ENCODE assay signal across 7 mouse cellular contexts in genomic region chr9:54699345-54700173, GRCm38 (mm10). TPM values are rescaled to one million over a fixed set of nuclear protein-coding genes. Genes with fewer than 3 reads are reported as not detected.
A peak's percentile ranks its signal among the peaks of the same experiment; 100 is the strongest.
DNase-seq lines count a peak whose midpoint lies in the region; ATAC-seq and TF ChIP-seq lines count a peak whose summit lies in the region.

No protein-coding gene starts in this region.

- no peaks in the 10 kb centered on the region; the same call in 1 of the 2 replicates for H3K27me3 ChIP-seq in embryonic facial prominence, embryonic 14.5 days (replicated peaks; ENCODE audit: control insufficient read depth, insufficient read depth, low read length)
- H3K27me3 ChIP-seq in kidney, adult 2 months (replicated peaks; ENCODE audit: control insufficient read depth, insufficient read depth, low read length), result no peaks in the 10 kb centered on the region
- H3K27me3 ChIP-seq in limb, embryonic 13.5 days, result peaks cover 29% of the 10 kb centered on the region
- peaks cover 24% of the 10 kb centered on the region for H3K27me3 ChIP-seq in midbrain, embryonic 14.5 days (ENCODE audit: control insufficient read depth, insufficient read depth, low read length)

- under 1% methylated on average over 92 of the region's 92 CpGs for WGBS in bone marrow, adult 2 months
- 0% methylated on average over 33 of the region's 92 CpGs for WGBS in embryonic facial prominence, embryonic 14.5 days
- 1% methylated on average over 92 of the region's 92 CpGs for WGBS in kidney, adult 2 months
- WGBS in limb, embryonic 13.5 days, result under 1% methylated on average over 92 of the region's 92 CpGs
- WGBS in midbrain, embryonic 14.5 days, result under 1% methylated on average over 90 of the region's 92 CpGs

- H3K9me3 ChIP-seq in embryonic facial prominence, embryonic 14.5 days (ENCODE audit: control insufficient read depth, low read length), result no peaks in the 10 kb centered on the region
- no peaks in the 10 kb centered on the region for H3K9me3 ChIP-seq in limb, embryonic 13.5 days
- H3K9me3 ChIP-seq in midbrain, embryonic 14.5 days (ENCODE audit: control insufficient read depth, low read length), result no peaks in the 10 kb centered on the region

- TF ChIP-seq POLR2A in bone marrow, adult 2 months (IDR thresholded peaks at IDR 0.05; ENCODE audit: borderline replicate concordance, control insufficient read depth, low read depth, low read length), result peak; percentile 66; the same call in 1 of the 2 replicates
- peak; percentile 58 for TF ChIP-seq POLR2A in kidney, adult 2 months (IDR thresholded peaks at IDR 0.05; ENCODE audit: low read depth, low read length)

- no peak for TF ChIP-seq CTCF in bone marrow, adult 2 months (IDR thresholded peaks at IDR 0.05; ENCODE audit: control insufficient read depth, insufficient read depth, low read length)
- no peak for TF ChIP-seq CTCF in kidney, adult 2 months (conservative IDR thresholded peaks at IDR 0.05; ENCODE audit: insufficient read depth, insufficient read length, low read depth, low read length)

- no peaks in the 10 kb centered on the region; the same call in 1 of the 2 replicates for H3K4me1 ChIP-seq in bone marrow, adult 2 months (ENCODE audit: control insufficient read depth, insufficient read depth, low read length)
- H3K4me1 ChIP-seq in embryonic facial prominence, embryonic 14.5 days (ENCODE audit: control insufficient read depth, insufficient read depth, low read length), result 0 out of 2 replicates have a peak, but pooled peaks cover 7% of the 10 kb centered on the region
- H3K4me1 ChIP-seq in kidney, adult 2 months (ENCODE audit: control insufficient read depth, insufficient read depth, low read length), result 0 out of 2 replicates have a peak, but pooled peaks cover 12% of the 10 kb centered on the region
- peaks cover 21% of the 10 kb centered on the region; the same call in 1 of the 2 replicates for H3K4me1 ChIP-seq in limb, embryonic 13.5 days
- H3K4me1 ChIP-seq in midbrain, embryonic 14.5 days (ENCODE audit: control insufficient read depth, insufficient read depth, low read length), result peaks cover 5% of the 10 kb centered on the region; the same call in 1 of the 2 replicates

- peak; percentile 88 for DNase-seq in embryonic facial prominence, embryonic 14.5 days (ENCODE audit: low spot score)
- peak; percentile 81 for DNase-seq in heart, adult 8-10 months (ENCODE audit: low spot score)
- DNase-seq in kidney, adult 2 months, result peak; percentile 85
- DNase-seq in midbrain, embryonic 14.5 days, result peak; percentile 87
- peak; percentile 45 to 61 for DNase-seq in spleen, adult 18-20 months

- H3K4me2 ChIP-seq in embryonic facial prominence, embryonic 14.5 days (ENCODE audit: low read depth, low read length), result peak overlapping the region; percentile 92
- H3K4me2 ChIP-seq in limb, embryonic 13.5 days (replicated peaks), result peak overlapping the region; percentile 95
- H3K4me2 ChIP-seq in midbrain, embryonic 14.5 days (ENCODE audit: low read length), result peak overlapping the region; percentile 83

- no peaks in the 10 kb centered on the region for H3K36me3 ChIP-seq in embryonic facial prominence, embryonic 14.5 days (ENCODE audit: control insufficient read depth, insufficient read depth, low read length)
- H3K36me3 ChIP-seq in kidney, adult 2 months (ENCODE audit: control insufficient read depth, insufficient read depth, low read length), result no peaks in the 10 kb centered on the region
- no peaks in the 10 kb centered on the region for H3K36me3 ChIP-seq in limb, embryonic 13.5 days
- H3K36me3 ChIP-seq in midbrain, embryonic 14.5 days (ENCODE audit: control insufficient read depth, insufficient read depth, low read length), result no peaks in the 10 kb centered on the region

- H3K27ac ChIP-seq in bone marrow, adult 2 months (ENCODE audit: control insufficient read depth, insufficient read depth, low read depth, low read length, poor library complexity), result peak overlapping the region; percentile 78
- no peak overlapping the region for H3K27ac ChIP-seq in embryonic facial prominence, embryonic 14.5 days (replicated peaks; ENCODE audit: low read depth, low read length)
- peak overlapping the region; percentile 14; the same call in 1 of the 2 replicates for H3K27ac ChIP-seq in kidney, adult 2 months (ENCODE audit: insufficient read depth, low read depth, low read length)
- H3K27ac ChIP-seq in limb, embryonic 13.5 days, result no peak overlapping the region; the same call in 1 of the 2 replicates
- no peak overlapping the region; the same call in 1 of the 2 replicates for H3K27ac ChIP-seq in midbrain, embryonic 14.5 days (replicated peaks; ENCODE audit: low read depth, low read length)

- H3K4me3 ChIP-seq in bone marrow, adult 2 months (replicated peaks; ENCODE audit: control insufficient read depth, low read depth, low read length), result peak overlapping the region; percentile 62
- H3K4me3 ChIP-seq in embryonic facial prominence, embryonic 14.5 days (ENCODE audit: low read depth, low read length), result peak overlapping the region; percentile 78
- peak overlapping the region; percentile 80 for H3K4me3 ChIP-seq in kidney, adult 2 months (ENCODE audit: insufficient read depth, low read depth, low read length)
- peak overlapping the region; percentile 74 for H3K4me3 ChIP-seq in limb, embryonic 13.5 days
- H3K4me3 ChIP-seq in midbrain, embryonic 14.5 days (replicated peaks; ENCODE audit: low read depth, low read length), result peak overlapping the region; percentile 63

- H3K9ac ChIP-seq in embryonic facial prominence, embryonic 14.5 days (ENCODE audit: low read depth, low read length), result peak overlapping the region; percentile 89
- peak overlapping the region; percentile 84 for H3K9ac ChIP-seq in limb, embryonic 13.5 days
- peak overlapping the region; percentile 64 for H3K9ac ChIP-seq in midbrain, embryonic 14.5 days (replicated peaks; ENCODE audit: low read length)

- peak; percentile 66 for ATAC-seq in embryonic facial prominence, embryonic 14.5 days (ENCODE audit: low read depth)
- ATAC-seq in limb, embryonic 13.5 days (ENCODE audit: low FRiP score, low read depth), result peak; percentile 60
- ATAC-seq in midbrain, embryonic 14.5 days (ENCODE audit: low FRiP score, low TSS enrichment), result peak; percentile 74

RNA-seq across cellular contexts. Expression of gene Dnaja4, which starts 0.9 kb away (rescaled TPM):
- 24.8 and 26.9 TPM in 2 replicates for polyA plus RNA-seq in bone marrow, adult 2 months (2011; ENCODE audit: insufficient read depth, insufficient read length, low replicate concordance, missing spikeins)
- polyA plus RNA-seq in embryonic facial prominence, embryonic 14.5 days (2014; fragmentation: Nextera tagmentation; extraction: Ambion mirVana), result 14.1 and 16.1 TPM in 2 replicates
- total RNA-seq in heart, adult 8-10 months (2022), result 10 to 100 TPM; 84.6 to 97.9 (median 92.4) TPM
- polyA plus RNA-seq in kidney, adult 2 months (2012; rRNA removed), result 7.0 and 9.6 TPM in 2 replicates
- polyA plus RNA-seq in limb, embryonic 13.5 days (2015; fragmentation: Nextera tagmentation; extraction: Ambion mirVana), result 8.9 and 11.5 TPM in 2 replicates
- polyA plus RNA-seq in midbrain, embryonic 14.5 days (2014; fragmentation: Nextera tagmentation; extraction: Ambion mirVana), result 5.0 TPM in 2 replicates

RNA-seq across cellular contexts. Expression of gene Wdr61, which starts 34.8 kb away (rescaled TPM):
- 28.3 and 30.4 TPM in 2 replicates for polyA plus RNA-seq in bone marrow, adult 2 months (2011; ENCODE audit: insufficient read depth, insufficient read length, low replicate concordance, missing spikeins)
- polyA plus RNA-seq in embryonic facial prominence, embryonic 14.5 days (2014; fragmentation: Nextera tagmentation; extraction: Ambion mirVana), result 143 and 154 TPM in 2 replicates
- total RNA-seq in heart, adult 8-10 months (2022), result 10 to 100 TPM; 27.3 to 32.4 (median 29.6) TPM
- 43.0 and 51.9 TPM in 2 replicates for polyA plus RNA-seq in kidney, adult 2 months (2012; rRNA removed)
- polyA plus RNA-seq in limb, embryonic 13.5 days (2015; fragmentation: Nextera tagmentation; extraction: Ambion mirVana), result 156 and 174 TPM in 2 replicates
- polyA plus RNA-seq in midbrain, embryonic 14.5 days (2014; fragmentation: Nextera tagmentation; extraction: Ambion mirVana), result 111 and 114 TPM in 2 replicates

RNA-seq across cellular contexts. Expression of gene Acsbg1, which starts 37.9 kb away (rescaled TPM):
- polyA plus RNA-seq in bone marrow, adult 2 months (2011; ENCODE audit: insufficient read depth, insufficient read length, low replicate concordance, missing spikeins), result 0.66 TPM in 1 of 2 replicates, not detected in the other
- polyA plus RNA-seq in embryonic facial prominence, embryonic 14.5 days (2014; fragmentation: Nextera tagmentation; extraction: Ambion mirVana), result 2.9 and 3.5 TPM in 2 replicates
- under 1 TPM; 0.17 to 0.41 (median 0.22) TPM for total RNA-seq in heart, adult 8-10 months (2022)
- polyA plus RNA-seq in kidney, adult 2 months (2012; rRNA removed), result 1.1 and 1.6 TPM in 2 replicates
- polyA plus RNA-seq in limb, embryonic 13.5 days (2015; fragmentation: Nextera tagmentation; extraction: Ambion mirVana), result 0.25 and 0.31 TPM in 2 replicates
- 14.7 and 16.8 TPM in 2 replicates for polyA plus RNA-seq in midbrain, embryonic 14.5 days (2014; fragmentation: Nextera tagmentation; extraction: Ambion mirVana)

Comparison
In these comparisons a context has a peak if more than half of its experiments do, and no peak if none do; other contexts are left out.
1. H3K27ac ChIP-seq: peak in bone marrow, adult 2 months (single experiment) and kidney, adult 2 months (single experiment); none in embryonic facial prominence, embryonic 14.5 days (single experiment), limb, embryonic 13.5 days (single experiment) and midbrain, embryonic 14.5 days (single experiment).
2. Peak in every context shown above with its lines, with median percentiles within 50 percentile points of each other: H3K4me3 ChIP-seq, ATAC-seq, DNase-seq, H3K4me2 ChIP-seq and H3K9ac ChIP-seq.